Mouse (Mus musculus): Measurements from ENCODE around the gene Olfr1164.

The Olfr1164 gene

GRCm38 (mm10) chr2:88093866-88094265, at the start of gene Olfr1164:
TSS of gene Olfr1164 (minus strand) at chr2:88093966.
- no peak for DNase-seq

- DNase-seq = no peak
These were observed 34.4 kb upstream of the Olfr1164 start, which contains the start of gene Olfr1166 for GRCm38 (mm10) chr2:88128172-88128571. TSS of gene Olfr1166 (minus strand) at chr2:88128272.

- DNase-seq = no peak
These were observed 22.0 kb downstream of the Olfr1164 start, which contains the start of gene Olfr1163 for GRCm38 (mm10) chr2:88071730-88072129. TSS of gene Olfr1163 (minus strand) at chr2:88071830.

GRCm38 (mm10) chr2:88063587-88063986, 30.2 kb downstream of the Olfr1164 start:
- no peak for DNase-seq

- DNase-seq = no peak
These were observed 42.7 kb downstream of the Olfr1164 start, which contains the start of gene Olfr1162 for GRCm38 (mm10) chr2:88051029-88051428. TSS of gene Olfr1162 (minus strand) at chr2:88051129.
